Mouse (Mus musculus) midbrain, embryonic 13.5 days (tissue): ENCODE measurements at regions not wholly inside any gene's neighbourhood (a gene's known extent, or its start where the extent isn't known, plus 50 kb on each side); places are given as distances from the start of the nearest gene placed in this dataset.

Experiments used
- ATAC-seq: fragments of 200-750 bp; cut with Nextera tagmentation; 2 replicates; pipeline ENCODE4 v1.8.0; 2017; ENCODE audit warnings: mild to moderate bottlenecking, moderate TSS enrichment, moderate library complexity
- H3K27ac ChIP-seq: fragments of 300-500 bp; sonication (generic); 2 replicates; pipeline ENCODE4 v1.5.1; 2015; ENCODE audit warnings: inconsistent platforms, mild to moderate bottlenecking, moderate library complexity
- H3K27me3 ChIP-seq: fragments of 300-500 bp; sonication (generic); 2 replicates; pipeline ENCODE4 v1.6.1; 2015; ENCODE audit warnings: mild to moderate bottlenecking, inconsistent platforms
- H3K36me3 ChIP-seq: fragments of 300-500 bp; sonication (generic); 2 replicates; pipeline ENCODE4 v1.6.1; 2015; ENCODE audit warnings: mild to moderate bottlenecking, inconsistent platforms
- H3K4me1 ChIP-seq: fragments of 300-500 bp; sonication (generic); replicated peaks from 2 replicates; pipeline ENCODE4 v1.6.1; 2015; ENCODE audit warnings: inconsistent platforms
- H3K4me2 ChIP-seq: fragments of 300-500 bp; sonication (generic); replicated peaks from 2 replicates; pipeline ENCODE4 v1.6.1; 2015; ENCODE audit warnings: moderate library complexity, mild to moderate bottlenecking, inconsistent platforms
- H3K4me3 ChIP-seq: fragments of 300-500 bp; sonication (generic); replicated peaks from 2 replicates; pipeline ENCODE4 v1.5.1; 2015; ENCODE audit warnings: mild to moderate bottlenecking, inconsistent platforms
- H3K9ac ChIP-seq: fragments of 300-500 bp; sonication (generic); replicated peaks from 2 replicates; pipeline ENCODE4 v1.6.1; 2015; ENCODE audit warnings: mild to moderate bottlenecking, inconsistent platforms
- H3K9me3 ChIP-seq: fragments of 300-500 bp; sonication (generic); 2 replicates; pipeline ENCODE4 v1.6.1; 2016; ENCODE audit warnings: mild to moderate bottlenecking, inconsistent platforms
- WGBS: fragments of 180-500 bp; shearing (Covaris S2); methylation state at CpG from one replicate; pipeline ENCODE4 v1.1.7; 2015; 5-methylcytosine and 5-hydroxymethylcytosine counted together

DNA sequence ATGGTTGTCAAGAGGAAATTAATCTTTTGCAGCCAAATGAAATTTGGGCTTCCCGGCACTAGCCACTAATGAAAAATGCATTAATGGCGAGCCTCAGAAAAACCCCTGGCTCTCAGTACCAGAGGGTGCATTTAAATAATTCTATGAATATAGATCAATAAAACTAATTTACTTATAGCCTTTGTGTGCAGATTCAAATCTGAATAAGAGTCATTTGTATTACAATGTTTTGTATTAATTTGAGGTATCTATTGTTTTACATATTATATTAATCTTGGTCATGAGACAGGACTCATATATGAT is 392.1 kb downstream of the Nuf2 start:
- ATAC-seq, result peak; percentile 69

DNA sequence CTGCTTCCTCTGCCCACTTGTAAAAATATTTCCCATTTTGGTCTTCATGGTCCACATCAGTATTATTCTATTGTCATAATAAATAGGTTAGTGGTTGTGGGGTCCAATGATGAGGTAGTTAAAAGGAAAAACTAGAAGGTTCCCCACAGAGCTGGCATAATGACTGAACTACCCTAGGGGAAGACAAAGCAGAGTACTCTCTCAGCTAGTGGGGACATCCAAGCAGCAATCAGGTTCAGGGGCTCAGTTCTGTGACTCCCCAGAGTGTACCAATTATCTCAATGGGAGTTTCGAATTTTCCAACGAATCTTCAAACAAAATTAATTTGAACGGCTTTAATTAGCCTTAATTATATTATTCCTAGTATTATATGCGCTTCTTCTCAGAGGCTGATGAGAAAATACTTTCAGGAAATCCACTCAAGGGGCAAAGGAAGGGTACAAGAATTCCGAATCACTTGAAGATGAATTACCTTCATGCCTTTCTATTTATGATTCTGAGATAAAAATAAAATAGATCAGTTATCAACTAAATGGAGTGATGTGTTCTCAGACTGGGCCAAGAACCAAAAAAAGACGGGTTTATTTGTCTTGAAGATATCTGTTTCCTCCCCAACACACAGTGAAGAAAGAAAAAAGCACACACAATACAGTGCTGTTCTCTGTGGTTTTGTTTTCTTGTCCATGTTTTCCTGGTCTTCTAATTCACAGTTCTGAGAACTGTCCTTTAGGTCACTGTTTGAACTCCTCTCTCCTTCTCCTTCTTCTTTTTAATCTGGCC is 392.7 kb downstream of the Nuf2 start:
- H3K4me3 ChIP-seq, result no peak overlapping the region
- WGBS, result 53% methylated on average over 6 of the region's 6 CpGs
- H3K27ac ChIP-seq, result peak overlapping the region; percentile 56
- H3K9me3 ChIP-seq, result 0 out of 2 replicates have a peak, but pooled peaks cover under 1% of the 10 kb centered on the region
- no peaks in the 10 kb centered on the region for H3K27me3 ChIP-seq
- H3K4me1 ChIP-seq, result peaks cover 16% of the 10 kb centered on the region
- H3K9ac ChIP-seq, result no peak overlapping the region
- H3K4me2 ChIP-seq, result no peak overlapping the region
- ATAC-seq, result peak; percentile 68
- H3K36me3 ChIP-seq, result no peaks in the 10 kb centered on the region

More for the DNA sequence above, 392.1 kb downstream of the Nuf2 start:
- Histone ChIP-seq H3K27me3 (no peaks in the 10 kb centered on the region), H3K4me3 (no peak overlapping the region), H3K4me1 (peaks cover 16% of the 10 kb centered on the region), H3K9ac (no peak overlapping the region), H3K4me2 (no peak overlapping the region), H3K27ac (peak overlapping the region; percentile 74), H3K9me3 (peaks cover 5% of the 10 kb centered on the region; the same call in 1 of the 2 replicates), H3K36me3 (no peaks in the 10 kb centered on the region)
- 21% methylated on average over 2 of the region's 2 CpGs for WGBS

DNA sequence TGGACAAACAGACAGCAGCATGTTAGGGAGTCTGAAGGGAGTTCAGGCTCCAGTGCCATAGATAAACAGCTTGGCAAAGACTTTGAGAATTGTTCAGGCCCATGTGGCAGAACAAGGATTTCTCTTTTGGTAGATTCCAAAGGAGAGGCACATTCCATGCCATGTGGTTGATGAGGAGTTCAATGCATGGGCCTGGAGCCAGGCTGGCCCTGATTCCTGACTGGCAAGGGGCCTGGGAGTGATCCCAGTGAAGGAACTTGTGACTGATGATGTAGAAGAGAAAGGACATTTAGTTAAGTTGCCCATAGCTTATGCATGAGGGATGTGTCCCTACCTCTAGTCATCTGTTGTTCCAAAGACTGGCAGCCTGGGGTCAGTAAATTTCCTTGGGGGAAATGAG is 395.7 kb downstream of the Nuf2 start:
- no peak overlapping the region for H3K4me3 ChIP-seq
- H3K9ac ChIP-seq, result no peak overlapping the region
- ATAC-seq, result no peak
- no peaks in the 10 kb centered on the region for H3K36me3 ChIP-seq
- no peak overlapping the region for H3K27ac ChIP-seq
- H3K4me2 ChIP-seq, result no peak overlapping the region
- peaks cover 16% of the 10 kb centered on the region for H3K4me1 ChIP-seq
- no peaks in the 10 kb centered on the region for H3K27me3 ChIP-seq
- no peaks in the 10 kb centered on the region for H3K9me3 ChIP-seq

DNA sequence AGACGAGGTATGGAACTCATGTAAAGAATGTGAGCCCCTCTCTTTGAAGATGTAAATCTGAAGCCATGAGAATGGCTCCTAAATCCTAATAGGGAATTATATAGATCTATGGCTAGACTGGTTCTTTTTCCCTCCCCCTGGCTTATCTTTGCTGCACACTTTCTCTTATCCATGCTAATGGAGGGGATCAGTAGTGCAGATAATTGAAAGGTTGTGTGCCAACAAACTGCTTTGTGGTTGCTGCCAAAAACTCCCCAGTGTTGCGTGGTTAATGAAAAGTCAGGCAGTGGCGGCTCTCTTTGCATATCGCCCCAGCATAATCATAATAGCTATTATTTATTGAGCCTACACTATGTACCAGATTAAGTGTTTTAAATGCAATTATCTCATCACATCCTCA is 427.6 kb downstream of the Nuf2 start:
- Histone ChIP-seq H3K9me3 (no peaks in the 10 kb centered on the region), H3K4me1 (0 out of 2 replicates have a peak, but pooled peaks cover 3% of the 10 kb centered on the region), H3K4me3 (no peak overlapping the region), H3K9ac (no peak overlapping the region), H3K36me3 (no peaks in the 10 kb centered on the region), H3K4me2 (no peak overlapping the region), H3K27me3 (no peaks in the 10 kb centered on the region), H3K27ac (no peak overlapping the region)
- WGBS, result 42% methylated on average over 4 of the region's 4 CpGs
- ATAC-seq, result peak; percentile 69

DNA sequence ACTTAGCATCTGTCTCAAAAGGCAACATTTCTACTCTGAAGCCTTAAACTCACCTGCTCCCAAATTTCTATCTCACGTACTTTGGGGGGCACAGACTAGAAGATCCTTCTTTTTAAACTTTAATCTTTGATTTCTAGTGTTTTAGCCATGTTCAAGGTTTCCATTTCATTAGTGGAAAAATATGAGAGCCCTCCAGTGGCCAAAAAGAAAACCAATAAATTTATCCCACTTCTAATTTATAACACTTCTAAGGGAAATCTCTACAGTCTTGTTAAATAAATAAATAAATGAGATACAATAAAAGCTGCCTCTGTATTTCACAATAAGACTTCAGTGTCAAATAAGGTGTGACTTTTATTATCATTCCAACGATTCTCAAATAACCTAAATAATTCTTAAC is 428.2 kb downstream of the Nuf2 start:
- 77% methylated on average over 2 of the region's 2 CpGs for WGBS
- no peaks in the 10 kb centered on the region for H3K9me3 ChIP-seq
- 0 out of 2 replicates have a peak, but pooled peaks cover 3% of the 10 kb centered on the region for H3K4me1 ChIP-seq
- H3K27me3 ChIP-seq, result no peaks in the 10 kb centered on the region
- no peak overlapping the region for H3K27ac ChIP-seq
- H3K4me3 ChIP-seq, result no peak overlapping the region
- no peaks in the 10 kb centered on the region for H3K36me3 ChIP-seq
- no peak overlapping the region for H3K4me2 ChIP-seq
- ATAC-seq, result no peak
- no peak overlapping the region for H3K9ac ChIP-seq

DNA sequence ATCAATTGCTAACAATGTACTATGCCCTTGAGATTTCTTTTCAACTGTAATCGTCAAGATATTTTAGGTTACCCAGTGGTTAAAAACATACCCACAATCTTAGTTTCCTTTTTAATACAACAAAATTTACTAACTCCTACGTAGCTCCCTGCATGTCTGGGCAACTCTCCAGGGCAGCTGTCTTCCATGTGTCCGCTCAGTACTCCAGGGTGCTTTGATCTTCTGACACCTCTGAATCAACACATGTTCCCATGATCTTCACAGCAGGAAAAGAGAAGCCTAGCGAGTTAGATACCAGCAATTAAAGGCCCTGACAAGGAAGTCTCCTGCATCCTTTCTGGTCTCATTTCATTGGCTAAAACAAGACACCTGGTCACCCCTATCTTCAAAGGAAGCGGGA is 432.0 kb downstream of the Nuf2 start:
- no peak for ATAC-seq
- H3K36me3 ChIP-seq, result no peaks in the 10 kb centered on the region
- 0 out of 2 replicates have a peak, but pooled peaks cover 3% of the 10 kb centered on the region for H3K4me1 ChIP-seq
- H3K4me3 ChIP-seq, result no peak overlapping the region
- H3K9me3 ChIP-seq, result no peaks in the 10 kb centered on the region
- no peaks in the 10 kb centered on the region for H3K27me3 ChIP-seq
- H3K4me2 ChIP-seq, result no peak overlapping the region
- WGBS, result 79% methylated on average over 5 of the region's 5 CpGs
- H3K9ac ChIP-seq, result no peak overlapping the region
- no peak overlapping the region for H3K27ac ChIP-seq

DNA sequence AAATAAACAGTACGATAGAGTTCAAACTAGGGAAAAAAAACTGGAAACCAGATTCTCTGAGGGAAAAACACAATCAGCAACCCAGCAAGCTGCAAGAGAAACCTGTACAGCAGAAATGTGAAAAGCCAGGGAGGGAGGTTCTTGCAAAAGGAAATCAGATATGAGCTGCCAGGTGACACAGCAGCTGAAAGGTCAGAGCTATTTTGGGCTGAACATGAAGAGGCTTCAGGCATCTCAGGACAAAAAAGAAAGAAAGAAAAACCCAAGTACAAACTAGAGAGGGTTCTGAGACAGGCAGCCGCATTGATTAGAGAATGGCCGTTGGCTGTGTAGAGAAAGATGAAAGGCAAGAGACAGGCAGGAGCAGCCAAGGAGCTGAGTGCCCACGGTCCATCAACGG is 434.5 kb downstream of the Nuf2 start:
- WGBS, result 71% methylated on average over 5 of the region's 5 CpGs
- H3K9me3 ChIP-seq, result no peaks in the 10 kb centered on the region
- ATAC-seq, result no peak
- 0 out of 2 replicates have a peak overlapping the region, but pooled peaks have one; percentile 25 for H3K27ac ChIP-seq
- no peak overlapping the region for H3K4me2 ChIP-seq
- no peaks in the 10 kb centered on the region for H3K27me3 ChIP-seq
- no peak overlapping the region for H3K4me3 ChIP-seq
- H3K36me3 ChIP-seq, result no peaks in the 10 kb centered on the region
- no peak overlapping the region for H3K9ac ChIP-seq
- no peaks in the 10 kb centered on the region for H3K4me1 ChIP-seq

DNA sequence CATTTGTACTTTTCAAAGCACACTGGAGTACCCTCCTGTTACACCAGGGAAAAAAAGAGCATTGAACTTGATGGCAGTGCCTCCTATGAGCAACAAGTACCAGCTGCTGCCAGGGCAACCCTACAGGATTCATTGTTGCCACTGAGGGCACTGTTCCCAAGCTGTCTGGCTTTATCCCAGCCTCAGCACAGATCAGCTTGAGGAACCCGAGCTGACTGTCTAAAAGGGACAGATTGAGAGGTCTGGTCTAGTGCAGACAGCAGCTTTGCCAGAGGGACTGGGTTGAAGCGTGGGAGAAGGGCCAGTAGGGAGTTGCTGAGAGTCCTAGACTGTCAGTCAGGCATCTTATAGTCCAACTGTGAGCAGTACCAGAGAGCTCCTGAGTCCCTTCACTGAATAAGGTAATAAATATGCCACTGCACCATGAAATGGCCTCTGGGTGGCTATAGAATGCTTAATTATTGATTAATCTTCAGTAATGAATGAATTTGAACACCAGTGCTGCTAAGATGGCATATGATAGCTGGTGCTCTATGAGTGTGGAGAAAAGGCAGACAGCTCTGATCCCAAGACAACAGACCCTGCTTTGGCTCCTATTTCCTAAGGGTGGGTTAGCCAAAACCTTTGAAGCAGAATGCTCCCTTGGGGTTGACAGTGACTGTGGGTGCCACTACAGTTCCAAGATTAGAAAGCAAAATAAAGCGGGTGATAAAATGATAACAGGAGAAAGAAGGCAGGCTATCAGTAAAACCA is 437.5 kb downstream of the Nuf2 start:
- ATAC-seq, result peak; percentile 81
- Histone ChIP-seq H3K9ac (no peak overlapping the region), H3K36me3 (no peaks in the 10 kb centered on the region), H3K4me3 (no peak overlapping the region), H3K9me3 (no peaks in the 10 kb centered on the region), H3K4me1 (no peaks in the 10 kb centered on the region), H3K27me3 (no peaks in the 10 kb centered on the region), H3K4me2 (no peak overlapping the region), H3K27ac (no peak overlapping the region)
- WGBS, result 69% methylated on average over 3 of the region's 3 CpGs

DNA sequence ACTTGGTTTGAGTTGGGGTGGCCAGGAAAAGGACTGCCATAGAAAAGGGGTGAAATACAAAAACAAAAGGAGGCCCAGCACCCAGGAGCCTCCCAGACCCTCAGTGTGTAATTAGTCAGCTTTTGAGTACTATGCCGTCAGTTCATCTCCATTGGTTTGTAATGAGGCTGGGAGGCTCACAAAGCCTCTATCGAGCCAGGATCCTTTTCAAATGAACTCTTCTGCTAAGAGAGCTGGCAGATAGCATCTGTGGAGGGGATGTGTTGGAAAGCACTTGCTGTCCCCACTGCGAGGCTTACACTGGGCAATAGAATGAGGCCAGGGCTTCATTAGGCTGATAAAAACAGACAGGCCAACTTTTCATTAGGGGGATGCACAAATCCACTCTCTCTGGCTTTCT is 445.2 kb downstream of the Nuf2 start:
- Histone ChIP-seq H3K27ac (no peak overlapping the region), H3K4me1 (no peaks in the 10 kb centered on the region), H3K9ac (no peak overlapping the region), H3K36me3 (no peaks in the 10 kb centered on the region), H3K9me3 (no peaks in the 10 kb centered on the region), H3K27me3 (no peaks in the 10 kb centered on the region), H3K4me2 (no peak overlapping the region), H3K4me3 (no peak overlapping the region)
- no peak for ATAC-seq
- WGBS, result 56% methylated on average over 3 of the region's 3 CpGs

DNA sequence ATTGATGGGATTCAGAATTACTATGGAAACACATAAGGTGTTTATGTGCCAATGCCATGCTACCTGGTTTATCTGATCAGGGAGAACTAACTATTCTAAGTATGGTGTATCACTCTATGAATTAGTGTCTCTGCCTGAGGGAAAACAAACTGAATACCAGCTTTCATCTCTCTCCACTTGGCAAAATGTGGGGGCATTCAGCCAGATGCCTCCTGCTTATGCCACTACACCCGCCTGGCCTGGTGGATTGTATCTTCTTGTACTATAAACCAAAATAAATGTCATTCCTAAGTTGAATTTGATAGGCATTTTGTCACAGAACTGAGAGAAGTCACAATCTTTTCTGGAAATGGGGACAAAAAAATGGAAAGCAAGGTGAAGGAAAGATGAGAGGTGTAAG is 450.6 kb downstream of the Nuf2 start:
- 90% methylated on average over 1 of the region's 1 CpGs for WGBS
- H3K9ac ChIP-seq, result no peak overlapping the region
- H3K4me2 ChIP-seq, result no peak overlapping the region
- no peaks in the 10 kb centered on the region for H3K9me3 ChIP-seq
- no peaks in the 10 kb centered on the region for H3K36me3 ChIP-seq
- no peak overlapping the region for H3K4me3 ChIP-seq
- no peak overlapping the region for H3K27ac ChIP-seq
- no peaks in the 10 kb centered on the region for H3K4me1 ChIP-seq
- no peaks in the 10 kb centered on the region for H3K27me3 ChIP-seq
- no peak for ATAC-seq

DNA sequence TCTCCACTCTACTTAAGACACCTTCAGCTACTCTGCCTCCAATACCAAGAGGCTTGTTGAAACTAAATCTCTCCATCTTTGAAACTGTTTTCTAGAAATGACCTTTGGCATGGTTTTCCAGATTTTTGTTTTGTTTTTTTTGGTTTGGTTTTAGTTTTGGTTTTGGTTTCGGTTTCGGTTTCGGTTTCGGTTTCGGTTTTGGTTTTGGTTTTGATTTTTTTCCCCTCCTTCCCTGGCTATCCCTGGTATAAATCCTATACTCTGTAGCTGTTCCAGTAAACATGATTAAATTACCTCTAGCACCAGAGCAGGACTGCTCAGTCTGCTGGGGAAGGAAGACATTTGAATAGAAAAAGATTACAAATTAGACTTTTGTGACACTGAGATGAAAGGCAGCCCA is 454.0 kb downstream of the Nuf2 start:
- no peak for ATAC-seq
- Histone ChIP-seq H3K4me3 (no peak overlapping the region), H3K27me3 (no peaks in the 10 kb centered on the region), H3K4me2 (no peak overlapping the region), H3K9me3 (no peaks in the 10 kb centered on the region), H3K27ac (no peak overlapping the region), H3K4me1 (no peaks in the 10 kb centered on the region), H3K9ac (no peak overlapping the region), H3K36me3 (no peaks in the 10 kb centered on the region)
- WGBS, result 95% methylated on average over 5 of the region's 5 CpGs

DNA sequence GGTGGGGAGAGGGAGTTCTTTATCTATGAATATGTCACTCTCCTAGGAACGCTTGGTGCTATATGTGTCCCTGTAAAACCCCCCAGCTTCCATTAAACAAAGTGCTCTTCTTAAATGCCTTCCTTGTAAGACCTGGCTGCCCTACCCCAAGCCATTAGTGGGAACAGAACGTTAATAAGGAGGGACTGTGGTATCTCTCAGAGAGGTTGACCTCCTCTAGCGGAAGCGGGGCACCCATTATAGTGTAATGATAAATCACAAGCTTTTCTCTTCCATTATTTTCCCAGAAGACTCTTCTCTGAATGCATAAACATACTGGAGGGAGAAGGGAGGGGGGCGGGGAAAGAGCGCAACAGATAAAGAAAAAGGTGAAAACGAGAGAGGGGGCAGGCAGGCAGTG is 455.3 kb downstream of the Nuf2 start:
- WGBS, result 62% methylated on average over 7 of the region's 7 CpGs

More for the DNA sequence above, 455.3 kb downstream of the Nuf2 start:
- H3K4me1 ChIP-seq, result no peaks in the 10 kb centered on the region
- no peak overlapping the region; the same call in 1 of the 2 replicates for H3K27ac ChIP-seq
- no peak overlapping the region for H3K4me3 ChIP-seq
- ATAC-seq, result peak; percentile 69
- no peaks in the 10 kb centered on the region for H3K9me3 ChIP-seq
- H3K27me3 ChIP-seq, result no peaks in the 10 kb centered on the region
- H3K36me3 ChIP-seq, result no peaks in the 10 kb centered on the region
- H3K4me2 ChIP-seq, result no peak overlapping the region
- no peak overlapping the region for H3K9ac ChIP-seq
